Mouse (Mus musculus) E14TG2a.4 (cell line): ENCODE results near the gene Astl.

Source experiments
- H3K27me3 ChIP-seq: 2 replicates; pipeline ENCODE4 v1.6.1; 2014; ENCODE audit warnings: low read length, control low read depth; ENCODE audit not compliant: insufficient read depth
- H3K36me3 ChIP-seq: 2 replicates; pipeline ENCODE4 v1.6.1; 2014; ENCODE audit warnings: low read length, control low read depth; ENCODE audit not compliant: insufficient read depth
- H3K4me1 ChIP-seq: replicated peaks from 2 replicates; pipeline ENCODE4 v1.6.1; 2014; ENCODE audit warnings: low read depth, low read length, control low read depth
- H3K4me3 ChIP-seq: replicated peaks from 2 replicates; pipeline ENCODE4 v1.5.1; 2014; ENCODE audit warnings: mild to moderate bottlenecking, low read length
- H3K9me3 ChIP-seq: 2 replicates; pipeline ENCODE4 v1.6.1; 2014; ENCODE audit warnings: low read length, control low read depth
- CTCF ChIP-seq: conservative IDR thresholded peaks from 2 replicates; pipeline ENCODE4 v1.5.1; 2014; ENCODE audit warnings: low read length
- NANOG ChIP-seq: IDR thresholded peaks from 2 replicates; pipeline ENCODE4 v1.6.1; 2014; ENCODE audit warnings: borderline replicate concordance, low read length, mixed read lengths
- POU5F1 ChIP-seq: IDR thresholded peaks from 2 replicates; pipeline ENCODE4 v1.6.1; 2014; ENCODE audit warnings: low read length, borderline replicate concordance

Astl gene

GRCm38 (mm10) chr2:127333945-127334603, 4.4 kb upstream of the Astl start:
- H3K4me3 ChIP-seq: no peak overlapping the region
- no peaks in the 10 kb centered on the region for H3K36me3 ChIP-seq
- 0 out of 2 replicates have a peak, but pooled peaks cover 3% of the 10 kb centered on the region for H3K9me3 ChIP-seq
- peaks cover 86% of the 10 kb centered on the region for H3K27me3 ChIP-seq
- TF ChIP-seq POU5F1: no peak
- no peak for TF ChIP-seq CTCF
- no peak for TF ChIP-seq NANOG
- peaks cover 28% of the 10 kb centered on the region for H3K4me1 ChIP-seq

GRCm38 (mm10) chr2:127335078-127335541, 3.3 kb upstream of the Astl start:
- TF ChIP-seq CTCF: no peak
- H3K4me3 ChIP-seq: 0 out of 2 replicates have a peak overlapping the region, but pooled peaks have one; percentile 20
- H3K27me3 ChIP-seq: peaks cover 82% of the 10 kb centered on the region

GRCm38 (mm10) chr2:127335767-127336496, 2.5 kb upstream of the Astl start, which contains the start of gene Dusp2:
Dusp2 (plus strand) TSS chr2:127336159.
- TF ChIP-seq CTCF (no peak), POU5F1 (no peak), NANOG (no peak)
- H3K4me1 ChIP-seq: peaks cover 28% of the 10 kb centered on the region
- peak within 1 kb of the TSS; percentile 80 for H3K4me3 ChIP-seq
- H3K9me3 ChIP-seq: 0 out of 2 replicates have a peak, but pooled peaks cover 3% of the 10 kb centered on the region
- H3K36me3 ChIP-seq: no peaks in the 10 kb centered on the region
- peaks cover 80% of the 10 kb centered on the region for H3K27me3 ChIP-seq

More at GRCm38 (mm10) chr2:127335078-127335541, 3.3 kb upstream of the Astl start:
- no peaks in the 10 kb centered on the region for H3K36me3 ChIP-seq
- 0 out of 2 replicates have a peak, but pooled peaks cover 3% of the 10 kb centered on the region for H3K9me3 ChIP-seq
- H3K4me1 ChIP-seq: peaks cover 28% of the 10 kb centered on the region

GRCm38 (mm10) chr2:127336497-127336832, 2.0 kb upstream of the Astl start:
- Histone ChIP-seq H3K36me3 (no peaks in the 10 kb centered on the region), H3K9me3 (0 out of 2 replicates have a peak, but pooled peaks cover 3% of the 10 kb centered on the region), H3K27me3 (peaks cover 79% of the 10 kb centered on the region), H3K4me1 (peaks cover 28% of the 10 kb centered on the region), H3K4me3 (peak overlapping the region; percentile 80)
- TF ChIP-seq CTCF: no peak
- TF ChIP-seq NANOG: no peak
- TF ChIP-seq POU5F1: no peak

- no peaks in the 10 kb centered on the region for H3K36me3 ChIP-seq
- H3K9me3 ChIP-seq: 0 out of 2 replicates have a peak, but pooled peaks cover 3% of the 10 kb centered on the region
- peaks cover 28% of the 10 kb centered on the region for H3K4me1 ChIP-seq
- H3K27me3 ChIP-seq: peaks cover 78% of the 10 kb centered on the region
- TF ChIP-seq CTCF (no peak), POU5F1 (no peak), NANOG (no peak)
- peak overlapping the region; percentile 80 for H3K4me3 ChIP-seq
Observed at GRCm38 (mm10) chr2:127336885-127337284, 1.6 kb upstream of the Astl start.

GRCm38 (mm10) chr2:127337531-127337930, 908 bp upstream of the Astl start:
- Histone ChIP-seq H3K9me3 (0 out of 2 replicates have a peak, but pooled peaks cover 3% of the 10 kb centered on the region), H3K4me3 (no peak overlapping the region), H3K36me3 (no peaks in the 10 kb centered on the region), H3K27me3 (peaks cover 77% of the 10 kb centered on the region), H3K4me1 (peaks cover 28% of the 10 kb centered on the region)
- TF ChIP-seq NANOG: no peak
- TF ChIP-seq CTCF: no peak
- no peak for TF ChIP-seq POU5F1

- Histone ChIP-seq H3K4me1 (peaks cover 28% of the 10 kb centered on the region), H3K27me3 (peaks cover 72% of the 10 kb centered on the region), H3K4me3 (no peak overlapping the region), H3K9me3 (0 out of 2 replicates have a peak, but pooled peaks cover 3% of the 10 kb centered on the region), H3K36me3 (no peaks in the 10 kb centered on the region)
- TF ChIP-seq NANOG (no peak), POU5F1 (no peak), CTCF (no peak)
Observed at GRCm38 (mm10) chr2:127338012-127338411, 427 bp upstream of the Astl start.

DNA sequence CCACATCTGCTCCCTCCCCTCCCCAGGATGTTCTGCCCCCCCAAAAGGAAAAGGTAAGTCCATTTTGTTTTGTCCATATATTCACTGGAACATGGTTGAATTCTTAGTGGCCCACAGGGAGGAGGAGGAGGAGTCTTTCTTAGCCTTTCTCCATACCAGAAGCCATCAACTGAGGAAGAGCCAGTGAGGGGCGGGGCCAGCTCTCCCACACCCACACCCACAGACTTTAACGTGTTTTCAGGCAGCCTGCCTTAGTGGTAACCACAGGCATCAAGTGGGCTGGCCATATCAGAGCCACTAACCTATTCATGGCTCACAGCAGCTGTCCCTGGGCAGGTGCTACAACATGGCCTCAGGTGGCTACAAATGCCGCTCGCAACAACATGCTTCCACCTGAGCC, 394 bp downstream of the Astl start:
- H3K27me3 ChIP-seq: peaks cover 72% of the 10 kb centered on the region
- H3K9me3 ChIP-seq: 0 out of 2 replicates have a peak, but pooled peaks cover 3% of the 10 kb centered on the region
- no peak overlapping the region for H3K4me3 ChIP-seq
- H3K4me1 ChIP-seq: peaks cover 28% of the 10 kb centered on the region
- TF ChIP-seq NANOG (no peak), POU5F1 (no peak), CTCF (no peak)
- H3K36me3 ChIP-seq: no peaks in the 10 kb centered on the region
